11 mouse cellular contexts compared by ENCODE assay signal in genomic region chr3:146567884-146568530, GRCm38 (mm10). TPM values are rescaled to one million over a fixed set of nuclear protein-coding genes. Genes with fewer than 3 reads are reported as not detected.
DNase-seq lines count a peak whose midpoint lies in the region; ATAC-seq and TF ChIP-seq lines count a peak whose summit lies in the region.
"Had no signal": no experiment of that assay in that cellular context is flagged by ENCODE, and none has a peak within 500 bp of the region (broad histone marks: within the 10 kb centered on the region; RNA-seq: fewer than 3 reads in every experiment).

No protein-coding gene starts in this region.

- DNase-seq in layer of hippocampus, adult 9-11 months, result peak; percentile 44
- no peak for DNase-seq in layer of hippocampus, postnatal 36 days
- no peak for DNase-seq in G1E (ENCODE audit: low spot score)
- peak; percentile 71 to 74 for DNase-seq in adrenal gland, postnatal 36 days
- peak; percentile 57 for DNase-seq in kidney, postnatal 14 days
- DNase-seq in lung, postnatal 14 days, result no peak
- DNase-seq in cerebellum, postnatal 25 days, result no peak

- no peaks in the 10 kb centered on the region for H3K9me3 ChIP-seq in G1E (replicated peaks)

- no peak for TF ChIP-seq CTCF in G1E (IDR thresholded peaks at IDR 0.05; ENCODE audit: low read depth, low read length)

- no peak overlapping the region for H3K4me3 ChIP-seq in G1E (ENCODE audit: low read depth, low read length)

- peaks cover 9% of the 10 kb centered on the region for H3K4me1 ChIP-seq in G1E (ENCODE audit: insufficient read depth, low read depth, low read length)

- no peaks in the 10 kb centered on the region for H3K36me3 ChIP-seq in G1E (replicated peaks)

- peak; percentile 66 for ATAC-seq in G1E (ENCODE audit: extremely low read depth, insufficient number of reproducible peaks, low FRiP score, poor library complexity, severe bottlenecking)
- no peak for ATAC-seq in granulocyte monocyte progenitor cell, adult 5-6 weeks (replicated peaks; ENCODE audit: poor library complexity, severe bottlenecking)

- H3K27me3 ChIP-seq in G1E (ENCODE audit: insufficient read depth, low read length), result peaks cover 3% of the 10 kb centered on the region; the same call in 1 of the 2 replicates

RNA-seq across cellular contexts. Expression of gene Uox, which starts 2.2 kb away (rescaled TPM):
- total RNA-seq in layer of hippocampus, postnatal 36 days (2021), result under 1 TPM; 0.18 to 0.25 TPM
- total RNA-seq in G1E (2014; fragmentation: Nextera tagmentation) (not detected in 2 replicates), G1E (2017) (0.22 TPM in 1 of 2 replicates, not detected in the other)
- not detected in 2 replicates for polyA plus RNA-seq in G1E (2012)
- under 1 TPM in 1 of 2 experiments, not detected in 1; 0.43 TPM for total RNA-seq in adrenal gland, postnatal 36 days (2021)
- not detected in 2 replicates for total RNA-seq in granulocyte monocyte progenitor cell, adult 5-6 weeks (2014; fragmentation: Nextera tagmentation)
- not detected in 2 replicates for total RNA-seq in granulocyte monocyte progenitor cell, adult 5-6 weeks (2017)
- total RNA-seq: common myeloid progenitor, adult 5-6 weeks had no signal
- polyA plus RNA-seq: heart, embryonic 11.5 days had no signal

RNA-seq across cellular contexts. Expression of gene Rpf1, which starts 46.8 kb away (rescaled TPM):
- 10 to 100 TPM; 18.0 to 18.2 TPM for total RNA-seq in layer of hippocampus, postnatal 36 days (2021)
- total RNA-seq in G1E (2014; fragmentation: Nextera tagmentation) (95.6 and 103 TPM in 2 replicates), G1E (2017) (99.9 and 111 TPM in 2 replicates)
- 26.9 and 27.2 TPM in 2 replicates for polyA plus RNA-seq in G1E (2012)
- 10 to 100 TPM; 25.8 to 29.6 TPM for total RNA-seq in adrenal gland, postnatal 36 days (2021)
- 60.8 and 77.7 TPM in 2 replicates for total RNA-seq in granulocyte monocyte progenitor cell, adult 5-6 weeks (2014; fragmentation: Nextera tagmentation)
- 90.3 and 93.0 TPM in 2 replicates for total RNA-seq in granulocyte monocyte progenitor cell, adult 5-6 weeks (2017)

RNA-seq across cellular contexts. Expression of gene Dnase2b, which starts 47.4 kb away (rescaled TPM):
- total RNA-seq in layer of hippocampus, postnatal 36 days (2021), result not detected
- total RNA-seq in G1E (2014; fragmentation: Nextera tagmentation), result not detected in 2 replicates
- 1.4 and 1.6 TPM in 2 replicates for total RNA-seq in G1E (2017)
- polyA plus RNA-seq in G1E (2012), result not detected in 2 replicates
- total RNA-seq in adrenal gland, postnatal 36 days (2021), result not detected
- not detected in 2 replicates for total RNA-seq in granulocyte monocyte progenitor cell, adult 5-6 weeks (2014; fragmentation: Nextera tagmentation)
- total RNA-seq in granulocyte monocyte progenitor cell, adult 5-6 weeks (2017), result not detected in 2 replicates
- polyA plus RNA-seq: heart, embryonic 11.5 days; testis, adult 2 months had no signal

Comparison
In these comparisons a context has a peak if more than half of its experiments do, and no peak if none do; other contexts are left out.
1. DNase-seq: peak in layer of hippocampus, adult 9-11 months (single experiment), adrenal gland, postnatal 36 days (2 of 2) and kidney, postnatal 14 days (single experiment); none in layer of hippocampus, postnatal 36 days (0 of 2), G1E (single experiment), lung, postnatal 14 days (single experiment) and cerebellum, postnatal 25 days (0 of 2).